Comparison of ENCODE assay signal across 21 mouse cellular contexts in genomic region chr2:120107446-120107845, GRCm38 (mm10). TPM values are rescaled to one million over a fixed set of nuclear protein-coding genes. Genes with fewer than 3 reads are reported as not detected.
DNase-seq lines count a peak whose midpoint lies in the region; ATAC-seq and TF ChIP-seq lines count a peak whose summit lies in the region.
"Had no signal": no experiment of that assay in that cellular context is flagged by ENCODE, and none has a peak within 500 bp of the region (broad histone marks: within the 10 kb centered on the region; RNA-seq: fewer than 3 reads in every experiment).

No protein-coding gene starts in this region.

- no peak for TF ChIP-seq CTCF in heart, postnatal 0 days (IDR thresholded peaks at IDR 0.05; ENCODE audit: low read depth)

- H3K4me1 ChIP-seq in heart, embryonic 13.5 days = peaks cover 73% of the 10 kb centered on the region
- H3K4me1 ChIP-seq in heart, postnatal 0 days (ENCODE audit: control insufficient read depth, insufficient read depth) = peaks cover 77% of the 10 kb centered on the region
- H3K4me1 ChIP-seq: hindbrain, embryonic 15.5 days had no signal

- no peak overlapping the region for H3ac ChIP-seq in myocyte (ENCODE audit: control insufficient read depth, insufficient read length)

- no peaks in the 10 kb centered on the region for H3K27me3 ChIP-seq in heart, embryonic 13.5 days (replicated peaks)
- no peaks in the 10 kb centered on the region for H3K27me3 ChIP-seq in heart, postnatal 0 days (ENCODE audit: control insufficient read depth, insufficient read depth, low read length)
- H3K27me3 ChIP-seq in myocyte (ENCODE audit: control insufficient read depth, insufficient read depth, insufficient read length) = no peaks in the 10 kb centered on the region
- H3K27me3 ChIP-seq: embryonic facial prominence, embryonic 15.5 days; hindbrain, embryonic 15.5 days had no signal

- peaks cover 6% of the 10 kb centered on the region for H3K79me2 ChIP-seq in myocyte (ENCODE audit: control insufficient read depth, insufficient read depth)

- H3K9ac ChIP-seq in heart, embryonic 13.5 days = 0 out of 2 replicates have a peak overlapping the region, but pooled peaks have one; percentile 45
- H3K9ac ChIP-seq in heart, postnatal 0 days (replicated peaks; ENCODE audit: low read depth, low read length) = no peak overlapping the region
- H3K9ac ChIP-seq: embryonic facial prominence, embryonic 15.5 days; hindbrain, embryonic 15.5 days had no signal

- H3K9me3 ChIP-seq in heart, embryonic 13.5 days = no peaks in the 10 kb centered on the region
- H3K9me3 ChIP-seq in heart, postnatal 0 days (replicated peaks; ENCODE audit: control insufficient read depth, low read length) = no peaks in the 10 kb centered on the region
- H3K9me3 ChIP-seq: embryonic facial prominence, embryonic 15.5 days; forebrain, embryonic 10.5 days; hindbrain, embryonic 10.5 days; hindbrain, embryonic 15.5 days had no signal

- H3K4me3 ChIP-seq in heart, embryonic 13.5 days = no peak overlapping the region
- H3K4me3 ChIP-seq in heart, postnatal 0 days (ENCODE audit: low read depth, low read length) = no peak overlapping the region
- no peak overlapping the region for H3K4me3 ChIP-seq in myocyte
- H3K4me3 ChIP-seq: embryonic facial prominence, embryonic 15.5 days; erythroblast, embryonic 14.5 days; forebrain, embryonic 10.5 days; hindbrain, embryonic 10.5 days; hindbrain, embryonic 15.5 days had no signal

- TF ChIP-seq EP300 in heart, postnatal 0 days (IDR thresholded peaks at IDR 0.05; ENCODE audit: low read depth) = no peak

- intact Hi-C loops in heart, postnatal 36 days (cut with DNase I) = no loop called here

- 65% methylated on average over 2 of the region's 2 CpGs for WGBS in heart, embryonic 13.5 days
- 50% methylated on average over 2 of the region's 2 CpGs for WGBS in heart, postnatal 0 days

- peak overlapping the region; percentile 84 for H3K27ac ChIP-seq in heart, embryonic 13.5 days (replicated peaks)
- peak overlapping the region; percentile 94 for H3K27ac ChIP-seq in heart, postnatal 0 days (ENCODE audit: low read depth)
- H3K27ac ChIP-seq: embryonic facial prominence, embryonic 15.5 days; forebrain, embryonic 10.5 days; hindbrain, embryonic 10.5 days; hindbrain, embryonic 15.5 days had no signal

- peak; percentile 87 for DNase-seq in heart, adult 11 months
- DNase-seq in heart, adult 9 months (ENCODE audit: low spot score in 2 of 2) = no peak
- DNase-seq in heart, postnatal 36 days = no peak
- DNase-seq in heart, postnatal 0 days (ENCODE audit: low spot score) = no peak
- DNase-seq in heart, adult 8-10 months (ENCODE audit: low spot score) = no peak
- DNase-seq: adrenal gland, postnatal 10 days; cerebellum, adult 11 months; cerebellum, adult 8-10 months; cerebellum, postnatal 14 days; embryo, embryonic 11 days; gastrocnemius, postnatal 10 days; kidney, adult 9 months had no signal

- H3K4me2 ChIP-seq in heart, embryonic 13.5 days = no peak overlapping the region
- no peak overlapping the region for H3K4me2 ChIP-seq in heart, postnatal 0 days (ENCODE audit: low read depth, low read length)
- no peak overlapping the region for H3K4me2 ChIP-seq in myocyte (ENCODE audit: low read depth)
- H3K4me2 ChIP-seq: embryonic facial prominence, embryonic 15.5 days; hindbrain, embryonic 15.5 days had no signal

- TF ChIP-seq POLR2A in myocyte (IDR thresholded peaks at IDR 0.05; ENCODE audit: insufficient read length, low read depth) = no peak

- peaks cover 13% of the 10 kb centered on the region for H3K36me3 ChIP-seq in heart, embryonic 13.5 days
- peaks cover 26% of the 10 kb centered on the region for H3K36me3 ChIP-seq in heart, postnatal 0 days (replicated peaks; ENCODE audit: control insufficient read depth, insufficient read depth, low read length)
- peaks cover 4% of the 10 kb centered on the region for H3K36me3 ChIP-seq in myocyte (ENCODE audit: control insufficient read depth, insufficient read depth)
- H3K36me3 ChIP-seq: embryonic facial prominence, embryonic 15.5 days; forebrain, embryonic 10.5 days; hindbrain, embryonic 10.5 days; hindbrain, embryonic 15.5 days had no signal

- no peak for ATAC-seq in heart, embryonic 13.5 days (ENCODE audit: extremely low read depth, insufficient number of reproducible peaks, low FRiP score, low TSS enrichment)
- no peak for ATAC-seq in heart, postnatal 0 days (ENCODE audit: insufficient read depth, low read depth)
- ATAC-seq: forebrain, embryonic 14.5 days; intestine, embryonic 16.5 days had no signal

TF ChIP-seq in myocyte, 11 proteins besides CTCF, POLR2A, EP300 and RAD21:
- TF ChIP-seq CEBPB (IDR thresholded peaks at IDR 0.05; ENCODE audit: insufficient read depth, poor library complexity, severe bottlenecking) = no peak
- TF ChIP-seq MYOD1 (IDR thresholded peaks at IDR 0.05; ENCODE audit: control insufficient read depth in 1 of 3, insufficient read length in 2 of 3, low read depth in 2 of 3) = peak in 2 of 3 experiments; percentile 33 to 86

RNA-seq across cellular contexts. Expression of gene Ehd4, which starts 47.0 kb away (rescaled TPM):
- polyA plus RNA-seq in heart, embryonic 13.5 days (2015; fragmentation: Nextera tagmentation; extraction: Ambion mirVana) = 164 and 183 TPM in 2 replicates
- total RNA-seq in heart, postnatal 36 days (2021) = 100 to 1,000 TPM; 372 to 460 TPM
- total RNA-seq in heart, postnatal 0 days (2014; rRNA removed; ENCODE audit: low replicate concordance) = 231 and 250 TPM in 2 replicates
- polyA plus RNA-seq in heart, postnatal 0 days (2015; fragmentation: Nextera tagmentation; extraction: Ambion mirVana) = 438 and 547 TPM in 2 replicates
- 100 to 1,000 TPM; 312 to 410 (median 362) TPM for total RNA-seq in heart, adult 8-10 months (2022)
- polyA plus RNA-seq in myocyte (2012; fragmentation: generic; extraction: Trizol) = 101 TPM
